Mouse (Mus musculus) kidney, embryonic 14.5 days (tissue): Measurements from ENCODE around the gene Dera. TPM values are rescaled to one million over a fixed set of nuclear protein-coding genes. Genes with fewer than 3 reads are reported as not detected.

Experiments
- ATAC-seq: fragments of 200-750 bp; cut with Nextera tagmentation; 2 replicates; pipeline ENCODE4 v1.8.0; 2017; ENCODE audit warnings: moderate number of reproducible peaks, mild to moderate bottlenecking, moderate TSS enrichment, moderate library complexity; ENCODE audit not compliant: low FRiP score, low TSS enrichment
- H3K27ac ChIP-seq: fragments of 300-500 bp; sonication (generic); 2 replicates; pipeline ENCODE4 v1.5.1; 2014; ENCODE audit warnings: low read depth, mild to moderate bottlenecking, low read length, moderate library complexity, mixed read lengths
- H3K27me3 ChIP-seq: fragments of 300-500 bp; sonication (generic); 2 replicates; pipeline ENCODE4 v1.6.1; 2014; ENCODE audit warnings: mild to moderate bottlenecking, low read length; ENCODE audit not compliant: control insufficient read depth, insufficient read depth
- H3K36me3 ChIP-seq: fragments of 300-500 bp; sonication (generic); 2 replicates; pipeline ENCODE4 v1.6.1; 2014; ENCODE audit warnings: low read length, mixed read lengths; ENCODE audit not compliant: control insufficient read depth, insufficient read depth
- H3K4me1 ChIP-seq: fragments of 300-500 bp; sonication (generic); 2 replicates; pipeline ENCODE4 v1.6.1; 2014; ENCODE audit warnings: low read length, mixed read lengths; ENCODE audit not compliant: control insufficient read depth, insufficient read depth
- H3K4me2 ChIP-seq: fragments of 300-500 bp; sonication (generic); replicated peaks from 2 replicates; pipeline ENCODE4 v1.6.1; 2014; ENCODE audit warnings: low read depth, mild to moderate bottlenecking, low read length
- H3K4me3 ChIP-seq: fragments of 300-500 bp; sonication (generic); 2 replicates; pipeline ENCODE4 v1.5.1; 2014; ENCODE audit warnings: mild to moderate bottlenecking, low read length
- H3K9ac ChIP-seq: fragments of 300-500 bp; sonication (generic); 2 replicates; pipeline ENCODE4 v1.6.1; 2014; ENCODE audit warnings: low read depth, mild to moderate bottlenecking, low read length, moderate library complexity
- H3K9me3 ChIP-seq: fragments of 300-500 bp; sonication (generic); 2 replicates; pipeline ENCODE4 v1.6.1; 2016; ENCODE audit warnings: low read length; ENCODE audit not compliant: control insufficient read depth
- WGBS: fragments of 180-500 bp; shearing (Covaris S2); extraction: QIAGEN DNeasy Blood & Tissue Kit; methylation state at CpG from one replicate; pipeline ENCODE4 v1.1.7; 2014; 5-methylcytosine and 5-hydroxymethylcytosine counted together
- polyA plus RNA-seq: library from polyadenylated mRNA; unstranded; fragments of >200 nt; fragmentation: Nextera tagmentation; extraction: Ambion mirVana; gene quantifications from 2 replicates; pipeline ENCODE4 v1.2.1, GENCODE M21; 2014

Dera gene
- polyA plus RNA-seq, 1 experiment from 2014 or later, result 68.7 TPM

DNA sequence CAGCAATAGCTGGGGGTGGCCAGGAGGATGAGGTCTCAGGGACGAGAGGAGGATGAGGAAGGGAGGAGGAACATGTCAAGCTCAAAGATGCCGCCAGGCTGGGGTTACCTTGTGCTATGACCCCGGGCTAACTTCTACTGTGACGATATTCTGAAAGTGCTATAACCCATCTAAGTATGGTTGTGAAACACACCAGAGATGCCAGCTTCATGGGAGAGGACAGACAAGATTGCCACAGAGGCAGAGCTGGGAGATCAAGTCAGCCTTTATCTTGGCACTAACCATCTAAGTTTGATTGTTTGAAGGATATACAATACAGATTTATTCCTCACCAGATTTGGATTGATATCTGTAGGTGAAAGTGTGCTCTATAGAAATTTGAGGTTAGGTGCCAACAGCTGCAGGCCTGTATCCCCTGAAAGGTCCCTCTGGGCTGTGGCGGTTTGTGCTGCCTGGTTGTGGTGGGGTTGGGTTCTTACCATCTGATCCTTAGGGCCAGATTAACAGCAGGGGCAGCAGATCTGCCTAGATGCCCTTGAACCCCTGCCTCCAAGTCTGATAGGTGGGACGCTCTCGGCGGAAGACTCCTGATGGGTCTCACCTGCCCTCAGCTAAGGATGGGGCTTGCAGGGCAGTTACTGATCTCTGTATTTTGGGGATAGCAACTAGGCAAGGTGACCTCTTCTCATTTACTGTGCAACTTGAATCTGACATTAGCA, 18.7 kb downstream of the Dera start:
- no peak for ATAC-seq
- H3K9me3 ChIP-seq, result no peaks in the 10 kb centered on the region
- no peak overlapping the region for H3K27ac ChIP-seq
- H3K4me3 ChIP-seq, result no peak overlapping the region
- no peak overlapping the region for H3K9ac ChIP-seq
- 0 out of 2 replicates have a peak, but pooled peaks cover 4% of the 10 kb centered on the region for H3K4me1 ChIP-seq
- H3K36me3 ChIP-seq, result no peaks in the 10 kb centered on the region
- WGBS, result 91% methylated on average over 8 of the region's 8 CpGs
- no peaks in the 10 kb centered on the region for H3K27me3 ChIP-seq
- no peak overlapping the region for H3K4me2 ChIP-seq

DNA sequence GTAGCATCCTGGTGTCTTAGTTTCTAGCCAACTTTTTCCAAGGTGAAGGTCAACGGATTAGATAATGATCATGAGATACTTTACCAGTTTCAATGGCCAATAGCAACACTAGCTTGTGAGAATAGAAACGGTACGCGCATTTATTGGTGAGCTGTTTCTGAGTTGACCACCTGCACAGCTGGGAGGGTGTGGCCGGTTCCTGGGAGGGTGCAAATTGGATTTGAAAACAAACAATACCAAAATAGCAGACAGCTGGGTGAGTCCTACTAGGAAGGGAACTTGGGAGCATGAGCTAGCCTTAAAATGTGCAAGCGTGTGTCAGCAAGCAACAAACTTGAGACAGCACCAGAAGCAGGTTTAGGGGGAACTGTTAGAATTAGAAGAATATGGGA, 19.3 kb downstream of the Dera start:
- no peak overlapping the region for H3K9ac ChIP-seq
- H3K27ac ChIP-seq, result no peak overlapping the region
- H3K36me3 ChIP-seq, result no peaks in the 10 kb centered on the region
- H3K9me3 ChIP-seq, result no peaks in the 10 kb centered on the region
- H3K27me3 ChIP-seq, result no peaks in the 10 kb centered on the region
- H3K4me1 ChIP-seq, result 0 out of 2 replicates have a peak, but pooled peaks cover 4% of the 10 kb centered on the region
- no peak overlapping the region for H3K4me2 ChIP-seq
- ATAC-seq, result no peak
- H3K4me3 ChIP-seq, result no peak overlapping the region
- 90% methylated on average over 6 of the region's 6 CpGs for WGBS

DNA sequence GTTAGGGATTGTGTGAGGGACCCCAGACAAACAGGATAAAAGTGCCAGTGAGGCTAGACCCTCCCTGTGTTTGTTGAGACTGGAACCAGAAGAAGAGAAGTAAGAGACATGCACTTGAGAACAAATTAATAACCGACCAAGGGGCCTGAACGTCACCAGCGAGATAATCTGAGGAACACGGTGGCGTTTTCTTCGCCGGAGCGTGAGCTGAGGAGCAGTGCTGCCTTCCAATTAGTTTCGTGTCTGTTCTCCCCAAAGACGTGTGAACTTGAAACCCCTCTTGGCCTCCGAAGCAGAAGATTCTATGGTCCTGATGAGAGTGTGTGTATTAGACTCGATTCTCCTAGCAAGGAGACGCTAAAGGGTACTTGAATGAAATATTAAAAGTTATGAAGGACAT, 19.8 kb downstream of the Dera start:
- 0 out of 2 replicates have a peak, but pooled peaks cover 4% of the 10 kb centered on the region for H3K4me1 ChIP-seq
- no peak overlapping the region for H3K4me2 ChIP-seq
- no peaks in the 10 kb centered on the region for H3K27me3 ChIP-seq
- 85% methylated on average over 13 of the region's 13 CpGs for WGBS
- H3K36me3 ChIP-seq, result no peaks in the 10 kb centered on the region
- no peak for ATAC-seq
- no peak overlapping the region for H3K9ac ChIP-seq
- H3K4me3 ChIP-seq, result no peak overlapping the region
- H3K27ac ChIP-seq, result no peak overlapping the region
- no peaks in the 10 kb centered on the region for H3K9me3 ChIP-seq

DNA sequence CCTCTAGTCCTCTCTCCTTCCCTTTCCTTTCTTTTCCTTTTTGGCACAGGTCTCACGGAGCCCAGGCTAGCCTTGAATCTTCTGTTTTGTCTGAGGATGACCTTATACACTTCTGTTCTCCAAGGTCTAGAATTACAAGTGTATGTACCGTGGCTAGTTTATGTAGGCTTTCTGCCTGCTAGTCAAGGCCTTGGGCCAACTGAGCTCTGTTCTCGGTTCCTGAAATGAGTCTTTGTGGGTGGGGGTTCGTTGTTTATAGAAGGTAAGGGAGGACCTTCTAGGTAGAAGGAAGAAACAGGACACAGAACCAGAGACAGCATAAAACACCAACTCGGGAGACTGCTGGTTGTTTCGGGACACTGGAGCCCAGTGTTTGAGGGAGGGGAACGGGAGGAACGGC, 20.8 kb downstream of the Dera start:
- H3K4me2 ChIP-seq, result no peak overlapping the region
- no peaks in the 10 kb centered on the region for H3K27me3 ChIP-seq
- no peak overlapping the region for H3K4me3 ChIP-seq
- H3K4me1 ChIP-seq, result 0 out of 2 replicates have a peak, but pooled peaks cover 4% of the 10 kb centered on the region
- H3K9me3 ChIP-seq, result no peaks in the 10 kb centered on the region
- no peak overlapping the region for H3K9ac ChIP-seq
- 78% methylated on average over 8 of the region's 8 CpGs for WGBS
- no peaks in the 10 kb centered on the region for H3K36me3 ChIP-seq
- ATAC-seq, result no peak
- H3K27ac ChIP-seq, result no peak overlapping the region

DNA sequence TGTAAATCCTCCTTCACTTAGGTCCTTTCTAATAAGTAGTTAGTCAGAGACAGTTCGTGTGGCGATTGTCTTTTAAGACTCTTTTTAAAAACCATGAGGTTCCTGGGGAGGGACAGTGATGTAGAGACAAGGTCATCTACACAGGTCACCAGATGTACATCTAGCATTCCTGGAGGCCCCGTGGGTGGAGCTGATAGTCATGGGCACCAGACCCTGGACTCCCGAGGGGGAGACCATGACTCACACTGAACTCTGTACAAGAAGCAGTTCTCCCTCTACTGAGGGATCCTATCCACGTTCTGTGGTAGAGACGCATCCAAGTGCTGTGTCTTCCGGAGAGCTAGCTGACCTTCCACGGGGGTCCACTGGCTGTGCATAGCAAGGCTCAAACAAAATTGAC, 22.6 kb downstream of the Dera start:
- H3K27me3 ChIP-seq, result no peaks in the 10 kb centered on the region
- H3K27ac ChIP-seq, result no peak overlapping the region
- H3K9ac ChIP-seq, result no peak overlapping the region
- H3K4me3 ChIP-seq, result no peak overlapping the region
- no peaks in the 10 kb centered on the region for H3K9me3 ChIP-seq
- no peak for ATAC-seq
- no peaks in the 10 kb centered on the region for H3K36me3 ChIP-seq
- H3K4me1 ChIP-seq, result 0 out of 2 replicates have a peak, but pooled peaks cover 4% of the 10 kb centered on the region
- WGBS, result 65% methylated on average over 8 of the region's 8 CpGs
- H3K4me2 ChIP-seq, result no peak overlapping the region

DNA sequence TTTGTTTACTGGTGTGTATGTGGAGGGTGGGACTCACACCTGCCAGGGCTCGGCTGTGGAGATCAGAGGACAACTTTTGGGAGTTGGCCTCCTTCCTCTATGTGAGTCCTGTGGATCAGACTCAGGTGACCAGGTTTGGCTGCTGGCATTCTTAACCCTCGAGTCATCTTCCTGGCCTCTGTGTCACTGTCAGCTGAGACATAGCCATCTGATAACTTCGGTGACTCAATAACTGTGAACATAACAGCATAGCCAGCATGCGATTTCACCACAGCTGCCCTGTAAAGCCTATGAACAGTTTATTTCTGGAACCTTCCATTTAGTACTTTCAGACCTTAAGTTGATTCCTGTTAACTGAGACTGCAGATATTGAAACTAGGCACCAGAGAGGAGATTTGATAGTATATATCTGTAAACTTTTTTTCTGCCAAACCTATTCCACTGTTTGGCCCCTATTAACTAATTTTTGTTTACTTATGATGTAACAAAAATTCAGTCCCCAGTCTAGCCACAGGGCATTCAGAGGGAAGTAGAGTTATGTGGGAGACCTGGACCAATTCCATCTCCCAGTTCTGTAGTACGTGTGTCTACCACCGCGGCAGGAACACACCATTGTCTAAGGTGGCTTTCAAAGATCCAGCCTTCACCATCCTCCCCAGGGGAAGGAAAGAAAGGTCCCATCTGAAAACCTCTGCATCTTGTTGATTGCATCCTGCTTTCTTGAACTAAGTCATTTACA, 29.7 kb downstream of the Dera start:
- no peak overlapping the region for H3K4me2 ChIP-seq
- H3K36me3 ChIP-seq, result peaks cover 6% of the 10 kb centered on the region; the same call in 1 of the 2 replicates
- 87% methylated on average over 7 of the region's 7 CpGs for WGBS
- no peak for ATAC-seq
- H3K9me3 ChIP-seq, result no peaks in the 10 kb centered on the region
- H3K4me1 ChIP-seq, result no peaks in the 10 kb centered on the region
- H3K9ac ChIP-seq, result no peak overlapping the region
- no peak overlapping the region for H3K4me3 ChIP-seq
- no peak overlapping the region for H3K27ac ChIP-seq
- H3K27me3 ChIP-seq, result no peaks in the 10 kb centered on the region

DNA sequence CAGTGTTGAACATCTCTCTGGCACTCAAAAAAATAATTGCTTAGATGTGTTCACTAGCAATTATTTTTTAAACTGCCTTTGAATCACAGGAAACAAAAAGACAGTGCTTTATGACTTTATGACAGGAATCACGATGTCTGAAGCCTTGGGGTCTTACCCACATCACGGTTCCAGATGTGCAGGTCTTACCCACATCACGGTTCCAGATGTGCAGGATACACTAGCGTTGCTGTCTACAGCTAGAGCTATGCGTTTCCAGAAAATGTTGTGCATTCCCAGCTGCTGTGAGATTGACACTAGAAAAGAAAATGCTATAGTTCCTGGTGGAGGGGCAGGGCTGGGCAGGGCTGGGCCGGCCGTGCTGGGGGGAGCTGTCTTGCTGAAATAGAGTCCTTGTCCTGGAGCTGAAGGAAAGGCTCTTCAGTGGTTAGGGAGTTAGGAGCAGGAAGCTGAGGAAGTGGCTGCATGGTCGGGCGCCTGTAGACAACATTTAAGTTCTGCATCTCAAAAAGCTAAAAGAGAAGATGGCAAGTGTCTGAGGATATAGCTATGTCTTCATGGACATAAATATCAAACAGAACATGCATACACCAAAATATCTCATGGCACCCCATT, 34.7 kb downstream of the Dera start:
- Histone ChIP-seq H3K36me3 (peaks cover 3% of the 10 kb centered on the region; the same call in 1 of the 2 replicates), H3K27me3 (no peaks in the 10 kb centered on the region), H3K9ac (no peak overlapping the region), H3K9me3 (no peaks in the 10 kb centered on the region), H3K27ac (no peak overlapping the region), H3K4me1 (no peaks in the 10 kb centered on the region), H3K4me2 (no peak overlapping the region), H3K4me3 (no peak overlapping the region)
- ATAC-seq, result no peak
- WGBS, result 58% methylated on average over 9 of the region's 9 CpGs

DNA sequence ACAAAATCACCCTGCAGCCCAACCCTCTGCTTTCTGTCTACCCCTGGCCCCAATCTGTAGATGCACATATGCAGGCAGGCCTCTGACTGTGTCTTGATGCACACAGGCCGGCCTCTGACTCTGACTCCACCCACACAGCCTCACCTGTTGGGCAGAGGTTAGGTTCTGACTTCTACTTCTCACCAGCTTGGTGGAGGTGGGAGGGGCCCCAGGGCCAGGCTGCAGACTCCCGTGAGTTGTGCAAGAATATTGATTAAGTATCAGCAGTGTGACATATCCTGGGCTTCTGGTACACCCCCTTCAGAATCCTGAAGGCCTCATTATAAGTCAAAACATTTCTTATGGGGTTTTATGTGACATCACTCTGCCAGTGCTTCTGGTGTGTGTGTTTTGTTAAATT, 35.3 kb downstream of the Dera start:
- H3K27ac ChIP-seq, result no peak overlapping the region
- no peak overlapping the region for H3K4me3 ChIP-seq
- H3K4me1 ChIP-seq, result no peaks in the 10 kb centered on the region
- H3K36me3 ChIP-seq, result peaks cover 3% of the 10 kb centered on the region; the same call in 1 of the 2 replicates
- no peak for ATAC-seq
- WGBS, result 78% methylated on average over 2 of the region's 2 CpGs
- no peaks in the 10 kb centered on the region for H3K27me3 ChIP-seq
- H3K4me2 ChIP-seq, result no peak overlapping the region
- no peaks in the 10 kb centered on the region for H3K9me3 ChIP-seq
- H3K9ac ChIP-seq, result no peak overlapping the region

DNA sequence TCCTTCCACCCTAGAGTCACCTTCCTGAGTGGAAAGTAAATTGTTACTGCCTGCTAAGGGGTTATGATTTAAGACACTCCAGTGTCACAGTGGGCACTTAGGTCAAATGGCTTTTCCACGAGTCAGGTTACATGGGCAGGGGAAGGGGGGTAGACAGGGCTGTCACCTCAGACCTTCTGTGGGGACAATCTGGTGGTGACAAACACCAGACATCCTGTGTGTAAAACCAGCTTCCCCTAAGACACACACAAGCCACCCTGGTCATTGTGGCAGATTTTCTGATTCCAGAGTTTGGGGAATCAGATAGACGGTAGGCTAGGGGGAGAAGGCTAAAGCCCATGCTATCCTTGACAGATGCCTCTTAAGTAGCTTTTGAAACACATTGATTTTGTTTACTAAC, 41.1 kb downstream of the Dera start:
- ATAC-seq, result no peak
- H3K4me3 ChIP-seq, result no peak overlapping the region
- H3K9ac ChIP-seq, result no peak overlapping the region
- 17% methylated on average over 2 of the region's 2 CpGs for whole genome bisulfite sequencing
- H3K4me2 ChIP-seq, result no peak overlapping the region
- H3K36me3 ChIP-seq, result 0 out of 2 replicates have a peak, but pooled peaks cover 3% of the 10 kb centered on the region
- no peak overlapping the region for H3K27ac ChIP-seq
- H3K9me3 ChIP-seq, result peaks cover 6% of the 10 kb centered on the region; the same call in 1 of the 2 replicates
- H3K4me1 ChIP-seq, result no peaks in the 10 kb centered on the region
- no peaks in the 10 kb centered on the region for H3K27me3 ChIP-seq
